Mouse (Mus musculus): ENCODE data around the gene March1. TPM values are rescaled to one million over a fixed set of nuclear protein-coding genes. Genes with fewer than 3 reads are reported as not detected.

March1 gene
- polyA plus RNA-seq, 1 experiment: 0.12 TPM

DNA sequence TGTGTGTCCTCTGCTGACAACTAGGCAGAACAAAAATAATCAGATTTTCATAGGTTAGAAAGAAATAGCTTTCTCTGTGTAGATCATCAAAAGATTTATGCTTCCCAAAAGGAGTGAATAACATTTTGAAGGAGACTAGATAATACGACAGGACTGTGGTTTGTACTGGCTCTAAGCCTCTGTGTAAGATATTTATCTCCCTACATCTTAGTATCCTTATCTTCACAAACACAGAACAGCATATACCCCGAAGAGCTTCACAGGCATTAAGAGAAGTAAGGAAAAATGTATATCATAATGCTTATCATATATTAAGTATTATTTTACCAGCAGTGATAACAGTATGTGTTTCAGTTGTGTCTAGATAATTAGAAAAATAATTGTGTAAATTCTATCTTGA, 592.6 kb downstream of the March1 start:
- H3K4me3 ChIP-seq (ENCODE audit: insufficient read depth, low read length): no peak overlapping the region
- no peaks in the 10 kb centered on the region for H3K4me1 ChIP-seq (ENCODE audit: control insufficient read depth, insufficient read depth, low read length)
- no peak for TF ChIP-seq POLR2A (IDR thresholded peaks at IDR 0.05; ENCODE audit: low read depth, low read length)
- TF ChIP-seq CTCF (IDR thresholded peaks at IDR 0.05; ENCODE audit: borderline replicate concordance, insufficient read depth, low read length): no peak
- H3K27ac ChIP-seq (ENCODE audit: insufficient read depth, low read length): no peak overlapping the region

- Histone ChIP-seq H3K4me1 (ENCODE audit: control insufficient read depth, insufficient read depth, low read length) (no peaks in the 10 kb centered on the region), H3K27ac (ENCODE audit: insufficient read depth, low read length) (no peak overlapping the region), H3K4me3 (ENCODE audit: insufficient read depth, low read length) (no peak overlapping the region)
- TF ChIP-seq CTCF (IDR thresholded peaks at IDR 0.05; ENCODE audit: borderline replicate concordance, insufficient read depth, low read length) (no peak), POLR2A (IDR thresholded peaks at IDR 0.05; ENCODE audit: low read depth, low read length) (no peak)
Observed at GRCm38 (mm10) chr8:66219974-66220373, 602.3 kb downstream of the March1 start.

DNA sequence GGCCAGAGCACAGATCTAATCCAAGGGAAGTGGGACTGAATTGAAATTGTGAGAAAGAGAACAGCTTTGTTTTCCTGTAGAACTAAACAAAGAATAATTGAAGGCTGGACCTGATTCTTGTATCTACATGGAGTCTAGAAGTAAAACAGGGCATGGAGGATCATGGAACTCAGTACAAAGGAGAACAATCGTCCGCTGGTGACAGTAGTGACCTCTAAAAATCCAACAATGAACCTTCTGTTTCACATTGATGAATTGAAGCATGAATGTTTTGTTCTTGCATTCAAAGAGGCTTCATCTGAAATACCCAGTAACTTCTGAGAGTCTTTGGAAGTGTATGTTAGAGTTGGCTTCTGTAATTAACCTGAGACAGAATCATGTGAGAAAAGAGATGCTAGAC, 612.2 kb downstream of the March1 start:
- H3K4me3 ChIP-seq (ENCODE audit: insufficient read depth, low read length): no peak overlapping the region
- no peak overlapping the region for H3K27ac ChIP-seq (ENCODE audit: insufficient read depth, low read length)
- no peak for TF ChIP-seq POLR2A (IDR thresholded peaks at IDR 0.05; ENCODE audit: low read depth, low read length)
- TF ChIP-seq CTCF (IDR thresholded peaks at IDR 0.05; ENCODE audit: borderline replicate concordance, insufficient read depth, low read length): no peak
- no peaks in the 10 kb centered on the region for H3K4me1 ChIP-seq (ENCODE audit: control insufficient read depth, insufficient read depth, low read length)

GRCm38 (mm10) chr8:66269546-66269945, 651.8 kb downstream of the March1 start:
- no peak for TF ChIP-seq CTCF (IDR thresholded peaks at IDR 0.05; ENCODE audit: borderline replicate concordance, insufficient read depth, low read length)
- TF ChIP-seq POLR2A (IDR thresholded peaks at IDR 0.05; ENCODE audit: low read depth, low read length): no peak
- Histone ChIP-seq H3K4me3 (ENCODE audit: insufficient read depth, low read length) (no peak overlapping the region), H3K4me1 (ENCODE audit: control insufficient read depth, insufficient read depth, low read length) (no peaks in the 10 kb centered on the region), H3K27ac (ENCODE audit: insufficient read depth, low read length) (no peak overlapping the region)

DNA sequence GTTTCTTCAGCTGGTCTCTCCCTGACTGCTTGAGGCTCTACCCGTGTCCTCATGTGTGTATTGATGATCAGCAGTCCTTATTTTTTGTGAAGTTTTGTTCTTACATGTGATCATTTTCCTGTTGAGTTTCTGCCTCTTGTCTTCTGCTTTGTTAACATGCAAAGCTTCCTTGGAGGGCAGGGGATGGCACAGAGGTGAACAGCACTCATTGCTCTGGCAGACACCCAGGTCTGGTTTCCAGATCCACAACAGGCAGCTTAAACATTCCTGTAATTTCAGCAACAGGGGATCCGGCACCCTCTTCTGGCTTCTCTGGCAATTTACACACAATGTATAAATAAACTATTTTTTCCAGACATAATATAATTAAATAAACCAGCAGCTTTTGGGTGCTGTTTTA, 652.4 kb downstream of the March1 start:
- no peak overlapping the region for H3K27ac ChIP-seq (ENCODE audit: insufficient read depth, low read length)
- H3K4me3 ChIP-seq (ENCODE audit: insufficient read depth, low read length): no peak overlapping the region
- TF ChIP-seq CTCF (IDR thresholded peaks at IDR 0.05; ENCODE audit: borderline replicate concordance, insufficient read depth, low read length) (no peak), POLR2A (IDR thresholded peaks at IDR 0.05; ENCODE audit: low read depth, low read length) (no peak)
- H3K4me1 ChIP-seq (ENCODE audit: control insufficient read depth, insufficient read depth, low read length): no peaks in the 10 kb centered on the region

- Histone ChIP-seq H3K4me1 (ENCODE audit: control insufficient read depth, insufficient read depth, low read length) (no peaks in the 10 kb centered on the region), H3K4me3 (ENCODE audit: insufficient read depth, low read length) (no peak overlapping the region), H3K27ac (ENCODE audit: insufficient read depth, low read length) (no peak overlapping the region)
- TF ChIP-seq CTCF (IDR thresholded peaks at IDR 0.05; ENCODE audit: borderline replicate concordance, insufficient read depth, low read length) (no peak), POLR2A (IDR thresholded peaks at IDR 0.05; ENCODE audit: low read depth, low read length) (no peak)
Observed at GRCm38 (mm10) chr8:66317824-66318223, 700.1 kb downstream of the March1 start.

GRCm38 (mm10) chr8:66323045-66323807, 705.5 kb downstream of the March1 start:
- Histone ChIP-seq H3K27ac (ENCODE audit: insufficient read depth, low read length) (no peak overlapping the region), H3K4me3 (ENCODE audit: insufficient read depth, low read length) (no peak overlapping the region), H3K4me1 (ENCODE audit: control insufficient read depth, insufficient read depth, low read length) (no peaks in the 10 kb centered on the region)
- TF ChIP-seq POLR2A (IDR thresholded peaks at IDR 0.05; ENCODE audit: low read depth, low read length) (no peak), CTCF (IDR thresholded peaks at IDR 0.05; ENCODE audit: borderline replicate concordance, insufficient read depth, low read length) (no peak)

GRCm38 (mm10) chr8:66326396-66326795, 708.7 kb downstream of the March1 start:
- no peaks in the 10 kb centered on the region for H3K4me1 ChIP-seq (ENCODE audit: control insufficient read depth, insufficient read depth, low read length)
- no peak overlapping the region for H3K4me3 ChIP-seq (ENCODE audit: insufficient read depth, low read length)
- no peak overlapping the region for H3K27ac ChIP-seq (ENCODE audit: insufficient read depth, low read length)
- TF ChIP-seq POLR2A (IDR thresholded peaks at IDR 0.05; ENCODE audit: low read depth, low read length) (no peak), CTCF (IDR thresholded peaks at IDR 0.05; ENCODE audit: borderline replicate concordance, insufficient read depth, low read length) (no peak)

- Histone ChIP-seq H3K4me1 (ENCODE audit: control insufficient read depth, insufficient read depth, low read length) (no peaks in the 10 kb centered on the region), H3K27ac (ENCODE audit: insufficient read depth, low read length) (no peak overlapping the region), H3K4me3 (ENCODE audit: insufficient read depth, low read length) (no peak overlapping the region)
- TF ChIP-seq CTCF (IDR thresholded peaks at IDR 0.05; ENCODE audit: borderline replicate concordance, insufficient read depth, low read length) (no peak), POLR2A (IDR thresholded peaks at IDR 0.05; ENCODE audit: low read depth, low read length) (no peak)
Observed at GRCm38 (mm10) chr8:66332206-66332605, 714.5 kb downstream of the March1 start.

DNA sequence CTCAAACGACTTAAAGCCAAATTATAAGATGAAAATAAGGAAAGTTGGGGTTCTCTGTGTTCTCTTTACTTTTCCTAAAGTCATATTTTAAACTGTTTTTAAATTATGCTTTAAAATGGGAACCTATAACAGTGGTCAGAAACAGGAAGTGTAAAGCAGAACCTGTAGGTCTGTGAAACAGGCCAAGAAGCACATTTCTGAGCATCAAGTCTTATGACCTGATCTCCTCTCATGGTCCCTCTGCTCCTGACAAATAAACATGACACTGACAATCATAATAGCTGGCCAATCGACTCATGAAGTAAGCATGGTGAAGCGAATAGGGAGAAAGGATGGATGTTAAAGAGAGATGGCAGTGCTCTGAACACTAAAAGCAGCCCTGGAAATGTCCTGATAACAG, 716.6 kb downstream of the March1 start:
- no peak overlapping the region for H3K27ac ChIP-seq (ENCODE audit: insufficient read depth, low read length)
- TF ChIP-seq POLR2A (IDR thresholded peaks at IDR 0.05; ENCODE audit: low read depth, low read length) (no peak), CTCF (IDR thresholded peaks at IDR 0.05; ENCODE audit: borderline replicate concordance, insufficient read depth, low read length) (no peak)
- H3K4me1 ChIP-seq (ENCODE audit: control insufficient read depth, insufficient read depth, low read length): no peaks in the 10 kb centered on the region
- no peak overlapping the region for H3K4me3 ChIP-seq (ENCODE audit: insufficient read depth, low read length)

All from embryonic fibroblast, embryonic 13.5 days (primary cell).